Mouse (Mus musculus): ENCODE results near the gene Braf.

DNA sequence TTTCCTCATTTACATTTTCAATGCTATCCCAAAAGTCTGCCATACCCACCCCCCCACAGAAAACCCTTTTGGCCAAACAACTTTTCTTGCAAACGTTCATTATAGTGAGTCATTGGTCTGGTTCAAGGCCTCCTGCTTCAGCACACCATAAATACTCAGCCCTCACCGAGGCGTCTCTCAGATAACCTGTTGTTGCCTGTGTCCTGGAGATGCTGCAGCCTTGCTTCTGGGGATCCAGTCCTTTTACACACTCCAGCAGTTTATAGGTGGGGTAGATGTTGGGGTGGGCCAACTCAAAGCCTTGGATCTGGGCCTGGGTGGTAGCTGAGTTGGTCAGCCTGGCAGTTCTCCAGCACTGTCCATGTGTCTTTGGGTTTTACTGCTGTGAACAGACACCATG is 154.8 kb downstream of the Braf start:
- no peak for TF ChIP-seq POLR2A (IDR thresholded peaks at IDR 0.05; ENCODE audit: insufficient read depth, low read length)
- no peak for TF ChIP-seq CTCF (IDR thresholded peaks at IDR 0.05; ENCODE audit: low read depth, low read length)

Measured in ES-Bruce4 (cell line).